Mouse (Mus musculus) retina, postnatal 7 days (tissue): ENCODE data around the gene Arid5b.
A peak's percentile ranks its signal among the peaks of the same experiment; 100 is the strongest.

Source experiments
- DNase-seq: peaks from one replicate; pipeline ENCODE4 v3.0.0-alpha.2; 2012; ENCODE audit warnings: low read depth, low spot score

Arid5b gene

DNA sequence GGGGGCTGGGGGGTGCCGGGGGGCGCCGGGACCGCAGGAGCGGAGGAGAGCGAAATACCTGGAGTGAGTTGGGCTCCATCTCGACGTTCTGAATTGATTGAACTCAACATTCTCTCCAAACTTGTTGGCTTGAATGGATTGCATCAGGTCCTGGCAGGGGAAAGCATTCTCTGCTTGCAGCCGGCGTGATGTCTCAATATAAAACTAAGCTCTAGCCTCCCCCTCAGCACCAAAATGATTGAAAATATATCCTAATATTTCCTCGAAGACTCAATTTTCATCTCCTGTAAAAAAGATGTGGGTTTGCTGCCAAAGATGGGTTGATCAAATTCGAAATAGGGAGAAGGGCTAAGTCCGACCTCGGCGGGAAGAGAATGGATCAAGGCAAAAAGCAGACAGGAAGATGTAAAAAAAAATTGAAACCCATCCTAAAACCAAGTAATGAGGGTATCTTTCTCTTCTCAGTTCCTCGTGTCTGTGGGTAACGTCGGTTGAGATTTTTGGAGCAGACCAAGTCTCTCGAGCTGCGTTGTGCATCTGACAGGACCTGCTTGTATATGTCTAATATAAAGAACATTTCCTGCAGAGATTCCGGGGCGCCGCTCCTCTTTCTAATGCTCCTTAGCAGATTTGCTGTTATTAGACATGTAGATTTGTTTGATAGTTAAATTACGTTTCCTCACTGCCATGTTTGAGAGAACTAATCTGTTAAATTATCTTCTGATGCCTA is at the start of gene Arid5b:
Arid5b (minus strand) TSS at position 109 of the 730 bp plus-strand sequence.
- DNase-seq, result no peak

DNA sequence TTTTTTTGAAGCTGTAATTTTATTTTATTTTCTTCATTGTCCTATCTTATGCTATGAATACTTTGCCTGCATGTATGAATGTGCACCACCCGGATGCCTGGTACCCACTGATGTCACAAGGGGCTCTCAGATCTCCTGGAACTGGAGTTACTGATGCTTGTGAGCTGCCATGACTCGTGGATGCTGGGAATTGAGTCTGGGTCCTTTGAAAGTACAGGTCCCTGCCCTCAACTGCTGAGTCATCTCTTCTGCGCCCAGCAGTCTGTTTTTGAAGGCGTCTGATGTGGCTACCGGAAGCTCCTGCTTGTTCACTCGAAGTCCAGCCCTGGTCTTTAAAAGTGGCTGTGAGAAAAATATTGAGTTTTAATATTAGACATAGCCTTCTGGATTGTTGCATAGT is 46.8 kb upstream of the Arid5b start:
- DNase-seq, result no peak

DNA sequence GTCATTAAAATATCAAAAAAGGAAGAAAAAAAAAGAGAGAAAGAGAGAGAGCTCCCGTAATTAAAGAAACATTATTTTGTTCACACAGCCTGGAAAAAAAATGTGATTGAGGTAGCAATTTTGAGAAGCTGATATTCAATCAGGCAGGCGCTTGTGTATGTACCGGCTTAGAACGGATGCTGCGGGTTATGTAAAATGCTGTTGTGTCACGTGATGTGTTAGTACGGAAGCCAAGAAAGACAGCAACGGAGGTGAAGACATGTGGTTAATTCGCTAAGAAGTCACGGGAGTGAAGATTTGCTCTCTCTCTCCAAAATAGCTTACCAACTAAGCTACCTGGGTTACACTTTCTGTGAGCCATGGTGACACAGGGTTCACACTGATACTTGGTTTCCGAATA is 45.5 kb upstream of the Arid5b start:
- no peak for DNase-seq

DNA sequence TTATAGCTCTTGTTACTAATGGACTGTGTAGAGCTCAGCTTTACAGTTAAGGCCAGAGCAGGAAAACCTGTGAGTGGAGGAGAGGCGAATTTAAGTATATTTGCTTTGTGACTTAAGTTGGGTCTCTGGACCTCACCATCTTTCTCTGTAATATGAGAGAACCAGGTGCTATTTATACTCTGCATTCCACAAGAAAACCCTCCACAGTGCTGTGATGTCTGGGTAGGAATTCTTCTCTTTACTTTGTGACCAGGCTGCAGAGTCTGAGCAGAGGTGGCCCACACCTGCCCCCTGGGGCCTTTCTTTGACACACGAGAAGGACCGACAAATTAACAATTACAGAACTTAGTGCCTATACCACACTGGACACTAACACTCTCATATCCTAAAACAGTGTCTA is 44.6 kb upstream of the Arid5b start:
- DNase-seq, result no peak

GRCm38 (mm10) chr10:68320986-68321385 is 42.4 kb upstream of the Arid5b start:
- DNase-seq, result no peak

DNA sequence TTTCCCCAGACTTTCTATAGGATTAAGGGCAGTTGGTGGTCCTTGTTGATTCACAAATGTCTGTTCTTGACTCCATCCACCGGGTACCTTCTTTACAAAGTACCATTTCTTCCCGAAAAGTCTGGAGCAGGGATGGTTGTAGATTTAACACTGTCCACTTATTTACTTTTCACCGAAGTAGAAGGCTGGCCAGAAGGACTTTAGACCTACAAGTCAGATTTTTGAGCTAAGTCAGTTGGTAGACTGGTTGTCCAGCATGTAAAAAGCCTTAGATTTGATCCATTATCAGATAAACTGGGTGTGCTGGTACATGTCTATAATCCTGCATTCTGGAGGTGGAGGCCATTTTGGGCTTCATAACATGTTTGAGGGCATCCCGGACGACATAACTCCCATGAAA is 42.0 kb upstream of the Arid5b start:
- DNase-seq, result no peak

DNA sequence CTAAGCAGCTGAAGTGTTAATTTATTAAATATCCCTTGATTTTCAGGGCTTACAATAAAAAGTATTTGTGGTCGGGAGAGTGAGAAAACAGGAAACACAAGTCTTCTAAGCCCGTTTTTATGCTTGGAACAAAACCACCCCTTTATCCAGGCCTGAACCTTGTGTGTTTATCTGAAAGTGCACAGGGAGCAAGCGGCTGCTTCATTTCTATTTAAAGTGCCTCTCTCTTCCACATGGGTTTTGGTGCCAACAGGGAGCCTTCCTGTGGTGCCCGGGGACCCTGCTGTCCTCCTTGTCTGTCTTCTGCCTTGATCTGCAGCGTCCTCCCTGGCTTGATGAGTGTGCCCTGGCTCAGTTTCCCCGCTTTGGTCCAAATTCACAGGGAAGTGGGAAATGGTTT is 40.9 kb upstream of the Arid5b start:
- DNase-seq, result no peak

DNA sequence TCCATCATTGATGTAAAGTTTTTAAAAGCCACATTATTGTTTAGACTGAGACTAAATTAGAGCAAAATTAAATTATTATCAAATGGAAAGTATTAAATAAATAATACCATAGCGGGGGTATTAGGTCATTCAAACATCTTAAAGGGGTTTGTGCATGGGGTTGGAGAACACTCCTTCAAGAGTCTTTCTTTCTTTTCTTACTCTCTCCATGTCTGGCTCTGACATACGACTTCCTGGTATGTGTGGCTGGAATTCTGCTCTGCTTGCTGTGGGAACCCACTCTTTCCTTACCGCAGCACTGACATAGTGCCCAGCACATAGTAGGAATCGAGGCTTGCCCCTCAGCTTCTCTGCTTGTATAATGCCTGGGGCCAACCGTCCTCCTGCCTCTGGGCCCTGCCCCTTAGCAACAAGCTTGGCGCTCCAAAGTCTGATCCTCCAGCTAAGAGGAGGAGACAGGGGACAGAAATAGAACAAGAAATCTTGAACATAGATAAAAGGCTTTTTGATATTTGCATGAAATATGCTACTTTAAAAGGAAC is 40.0 kb upstream of the Arid5b start:
- DNase-seq, result no peak

GRCm38 (mm10) chr10:68312734-68313133 is 34.2 kb upstream of the Arid5b start:
- DNase-seq, result no peak

GRCm38 (mm10) chr10:68301013-68301412 is 22.5 kb upstream of the Arid5b start:
- DNase-seq, result no peak

DNA sequence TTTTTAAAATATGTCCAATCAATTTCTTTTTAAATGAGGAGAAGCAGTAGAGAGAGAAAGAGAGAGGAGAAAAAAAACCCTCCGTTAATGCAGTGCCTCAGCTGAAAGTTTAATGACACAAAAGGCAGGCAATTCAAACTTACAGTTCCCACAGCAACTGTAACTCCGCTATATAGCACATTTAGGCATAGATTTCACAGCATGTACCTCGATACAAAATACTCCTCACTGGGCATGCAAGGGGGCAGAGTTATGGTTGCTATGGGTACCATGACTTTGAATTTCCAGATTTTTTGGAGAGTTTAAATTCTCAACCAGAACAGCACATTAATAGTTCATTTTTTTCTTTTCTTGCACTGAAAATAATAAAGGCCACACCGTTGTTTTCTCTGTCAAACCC is 10.9 kb upstream of the Arid5b start:
- DNase-seq, result no peak

DNA sequence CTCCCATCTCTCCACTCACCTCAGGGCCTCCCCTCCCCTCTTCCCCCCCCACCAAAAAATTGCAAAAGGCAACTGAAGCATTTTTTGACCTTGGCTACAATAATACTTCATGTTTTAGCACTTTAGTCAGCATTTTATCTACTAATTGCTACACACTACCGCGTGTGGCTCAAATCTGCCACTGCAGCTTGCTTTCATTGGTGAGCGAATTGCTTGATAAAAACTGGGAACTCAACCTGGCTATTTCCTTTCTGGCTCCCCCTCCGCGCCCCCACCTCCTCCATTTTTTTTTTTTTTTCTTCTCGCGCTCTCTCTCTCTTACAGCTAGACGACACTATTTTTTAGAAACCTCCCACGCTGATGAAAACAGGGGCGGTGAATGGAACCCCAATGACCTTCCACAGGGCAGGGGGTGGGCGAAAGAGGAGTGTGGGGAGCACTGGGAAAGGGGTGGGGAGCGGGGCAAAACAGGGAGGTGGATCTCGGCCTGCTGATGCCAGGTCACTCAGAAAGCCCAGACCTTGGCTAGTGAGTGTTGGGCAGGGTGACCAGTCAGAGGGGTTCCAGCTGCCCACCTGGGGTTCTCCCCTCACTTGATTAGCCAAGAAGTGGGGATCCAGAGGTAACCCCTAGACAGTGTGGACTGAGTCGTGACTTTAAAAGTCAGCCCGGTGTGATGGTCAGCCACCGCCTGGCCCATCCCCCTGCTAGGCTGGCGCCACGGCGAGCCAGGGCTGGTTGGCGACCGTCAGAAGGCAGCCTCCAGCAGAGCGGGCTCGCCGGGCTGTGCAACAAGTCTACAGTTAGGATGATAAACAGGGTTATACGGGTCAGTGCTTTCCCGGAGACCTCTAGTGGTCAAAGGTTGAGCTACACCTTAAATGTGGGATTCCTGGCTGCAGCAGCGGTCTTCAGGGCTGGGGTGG is 4.2 kb upstream of the Arid5b start:
- peak; percentile 63 for DNase-seq

DNA sequence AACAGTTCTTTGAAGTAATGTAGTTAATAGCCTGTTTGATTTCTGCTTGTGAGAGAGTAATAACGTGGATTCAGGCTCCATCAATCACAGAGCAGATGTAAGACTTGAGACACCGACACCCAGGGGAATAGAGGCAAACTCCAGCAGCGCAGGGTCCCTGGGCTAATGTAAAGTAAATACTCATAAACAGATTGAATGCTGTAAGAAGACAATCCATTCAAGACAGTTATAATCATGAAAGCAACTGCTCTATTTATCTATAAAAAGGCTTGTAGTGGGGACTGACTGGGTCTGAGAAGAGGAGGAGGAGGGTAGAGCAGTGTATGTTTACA is 3.2 kb upstream of the Arid5b start:
- DNase-seq, result no peak

DNA sequence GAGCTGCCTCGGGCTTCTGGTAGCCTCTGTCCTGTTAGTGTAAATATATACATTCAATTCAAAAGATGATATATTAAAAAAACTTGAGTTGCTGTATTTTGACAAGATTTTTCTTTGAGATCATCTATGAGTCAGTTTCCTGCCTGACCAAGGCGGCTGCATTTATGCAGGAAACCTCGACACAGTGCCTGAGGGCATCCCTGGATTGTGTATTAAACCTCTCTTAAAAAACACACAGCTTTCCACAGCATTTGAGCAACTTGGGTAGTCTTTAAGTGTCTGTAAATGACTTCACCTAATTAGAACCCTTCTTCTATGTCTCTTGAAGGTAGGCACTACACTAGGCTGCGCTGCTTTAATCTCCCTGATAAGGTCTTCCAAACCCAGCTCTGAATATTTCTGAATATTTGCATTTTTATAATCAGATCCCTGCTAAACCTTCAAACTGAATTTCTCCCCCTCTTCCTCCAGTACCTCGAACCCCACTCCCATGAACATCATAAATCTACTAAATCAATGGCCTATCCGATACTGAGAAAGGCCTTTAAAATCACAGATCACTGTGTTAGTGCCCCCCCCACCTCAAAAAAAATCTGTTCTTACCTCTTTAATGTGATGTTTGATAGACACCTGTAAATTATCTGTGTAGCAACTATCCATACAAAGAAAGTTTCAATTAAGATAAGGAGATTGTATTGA is 2.7 kb upstream of the Arid5b start:
- DNase-seq, result no peak

GRCm38 (mm10) chr10:68279516-68280501 is 1.3 kb upstream of the Arid5b start:
- no peak for DNase-seq

GRCm38 (mm10) chr10:68277671-68278151 is 829 bp downstream of the Arid5b start:
- no peak for DNase-seq

GRCm38 (mm10) chr10:68276976-68277441 is 1.5 kb downstream of the Arid5b start:
- no peak for DNase-seq

DNA sequence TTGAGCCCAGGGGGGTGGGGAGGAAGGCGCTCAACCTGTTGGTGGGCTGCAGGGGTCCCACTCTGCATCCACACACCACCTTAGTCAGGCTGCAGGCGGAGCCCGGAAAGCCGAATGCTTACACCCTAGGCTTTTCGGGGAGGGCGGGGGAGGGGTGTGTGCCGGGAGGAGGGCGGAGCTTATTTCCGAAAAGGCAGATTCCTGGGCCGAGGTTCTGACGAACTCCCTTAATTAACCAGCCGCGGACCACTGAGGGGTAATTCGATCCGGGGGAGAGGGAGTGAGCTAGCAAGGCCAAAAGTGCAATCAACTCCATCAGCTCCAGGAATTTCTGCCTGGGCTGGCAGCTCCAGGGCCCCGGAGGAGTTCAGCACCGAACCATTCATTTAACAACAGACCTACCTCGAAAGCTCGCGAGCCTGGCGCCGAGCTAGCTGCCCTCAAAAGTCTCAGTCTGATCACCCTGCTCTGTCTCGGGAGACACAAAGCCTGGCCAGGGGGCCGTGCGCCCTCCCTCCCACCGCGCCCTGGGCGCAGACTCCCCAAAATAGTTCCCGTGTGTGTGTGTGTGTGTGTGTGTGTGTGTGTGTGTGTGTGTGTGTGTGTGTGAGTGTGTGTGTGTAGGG is 2.1 kb downstream of the Arid5b start:
- no peak for DNase-seq

DNA sequence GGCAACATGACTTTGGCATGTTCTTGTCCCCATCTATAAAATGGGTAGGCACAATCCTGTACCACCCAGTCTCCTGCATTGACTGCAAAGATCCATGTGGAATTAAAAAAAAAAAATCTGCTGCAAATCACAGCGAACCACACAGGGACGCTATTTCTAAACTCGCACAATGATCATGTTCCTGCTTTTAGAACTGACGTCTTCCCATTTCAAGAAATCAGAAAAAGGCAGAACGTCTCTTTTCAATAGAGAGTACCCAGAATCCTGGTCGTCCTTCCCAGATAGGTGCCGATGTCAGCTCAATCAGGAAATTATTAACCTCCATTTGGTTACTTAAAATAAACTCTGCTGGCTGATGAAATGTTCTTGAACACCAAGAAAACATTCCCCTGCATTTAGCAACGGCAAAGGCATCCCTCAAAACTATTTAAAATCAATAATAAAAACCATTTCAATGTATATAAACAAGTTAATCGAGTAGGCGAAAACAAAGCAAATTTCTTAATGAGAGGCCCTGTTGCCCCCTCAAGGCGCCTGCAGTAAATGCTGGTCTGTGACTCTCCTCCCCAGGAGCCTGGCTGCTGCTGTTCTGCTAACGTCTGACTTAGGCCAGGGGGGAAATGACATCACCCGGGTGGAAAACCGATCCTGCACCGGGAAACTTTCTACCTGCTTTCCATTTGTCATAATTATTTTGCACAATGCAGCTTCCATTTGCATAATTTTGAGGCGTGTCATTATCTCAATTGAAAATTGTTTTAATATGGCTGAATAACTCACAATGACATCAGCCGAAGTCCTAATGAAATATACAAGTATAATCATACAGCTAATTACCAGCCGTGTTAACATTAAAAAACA is 3.4 kb downstream of the Arid5b start:
- no peak for DNase-seq
